ENCODE assay signal across 13 mouse cellular contexts in genomic region chr8:10644481-10644880, GRCm38 (mm10).
DNase-seq lines count a peak whose midpoint lies in the region; ATAC-seq and TF ChIP-seq lines count a peak whose summit lies in the region.
"Had no signal": no experiment of that assay in that cellular context is flagged by ENCODE, and none has a peak within 500 bp of the region (broad histone marks: within the 10 kb centered on the region; RNA-seq: fewer than 3 reads in every experiment).

No protein-coding gene starts in this region.

- H3K4me3 ChIP-seq in heart, embryonic 15.5 days, result no peak overlapping the region
- no peak overlapping the region for H3K4me3 ChIP-seq in forebrain, embryonic 12.5 days (replicated peaks)
- no peak overlapping the region for H3K4me3 ChIP-seq in hindbrain, embryonic 16.5 days (ENCODE audit: low read length)
- no peak overlapping the region for H3K4me3 ChIP-seq in stomach, postnatal 0 days (ENCODE audit: low read depth, low read length)
- H3K4me3 ChIP-seq: erythroblast, embryonic 14.5 days; limb, embryonic 15.5 days had no signal

- no peak for TF ChIP-seq CTCF in stomach, postnatal 0 days (IDR thresholded peaks at IDR 0.05; ENCODE audit: low read depth)

- no peaks in the 10 kb centered on the region for H3K9me3 ChIP-seq in heart, embryonic 15.5 days (replicated peaks)
- H3K9me3 ChIP-seq in forebrain, embryonic 12.5 days, result no peaks in the 10 kb centered on the region
- no peaks in the 10 kb centered on the region for H3K9me3 ChIP-seq in hindbrain, embryonic 16.5 days (ENCODE audit: control insufficient read depth, low read length)
- H3K9me3 ChIP-seq in stomach, postnatal 0 days (ENCODE audit: control insufficient read depth, low read length), result no peaks in the 10 kb centered on the region
- H3K9me3 ChIP-seq: limb, embryonic 15.5 days had no signal

- no peak for DNase-seq in heart, postnatal 10 days
- DNase-seq in Muller cell, postnatal 12 days (ENCODE audit: inconsistent ontology term), result peak; percentile 80
- DNase-seq in stomach, postnatal 0 days (ENCODE audit: low spot score), result no peak
- DNase-seq in adrenal gland, adult (ENCODE audit: inconsistent age in 2 of 2, low spot score in 1 of 2), result no peak
- DNase-seq: cerebellum, postnatal 14 days; lung, adult 18-20 months; lung, postnatal 4 days; right cerebral cortex, postnatal 25 days had no signal

- no peaks in the 10 kb centered on the region for H3K36me3 ChIP-seq in heart, embryonic 15.5 days
- H3K36me3 ChIP-seq in forebrain, embryonic 12.5 days (replicated peaks), result no peaks in the 10 kb centered on the region
- no peaks in the 10 kb centered on the region for H3K36me3 ChIP-seq in hindbrain, embryonic 16.5 days (ENCODE audit: control insufficient read depth, insufficient read depth, low read length)
- H3K36me3 ChIP-seq in stomach, postnatal 0 days (ENCODE audit: control insufficient read depth, insufficient read depth, low read length), result no peaks in the 10 kb centered on the region
- H3K36me3 ChIP-seq: limb, embryonic 15.5 days had no signal

- ATAC-seq in heart, embryonic 15.5 days (replicated peaks; ENCODE audit: insufficient number of reproducible peaks, insufficient read depth, low FRiP score, low read depth), result no peak
- ATAC-seq in forebrain, embryonic 12.5 days (ENCODE audit: low FRiP score), result peak; percentile 79; the same call in 1 of the 2 replicates
- ATAC-seq in hindbrain, embryonic 16.5 days, result peak; percentile 40; the same call in 1 of the 2 replicates
- ATAC-seq in stomach, postnatal 0 days (ENCODE audit: low FRiP score, low TSS enrichment), result no peak

- intact Hi-C loops in heart, postnatal 10 days (cut with DNase I), result loop anchor here (5.0 kb wide), 1 partner anchor 57 kb away; no protein-coding TSS in a partner anchor

- H3K4me2 ChIP-seq in heart, embryonic 15.5 days, result no peak overlapping the region
- H3K4me2 ChIP-seq in forebrain, embryonic 12.5 days, result no peak overlapping the region
- H3K4me2 ChIP-seq in hindbrain, embryonic 16.5 days (ENCODE audit: low read length), result no peak overlapping the region
- H3K4me2 ChIP-seq in stomach, postnatal 0 days (replicated peaks; ENCODE audit: low read depth), result no peak overlapping the region
- H3K4me2 ChIP-seq: limb, embryonic 15.5 days had no signal

- H3K27ac ChIP-seq in heart, embryonic 15.5 days, result peak overlapping the region; percentile 74
- peak overlapping the region; percentile 36; the same call in 1 of the 2 replicates for H3K27ac ChIP-seq in forebrain, embryonic 12.5 days
- no peak overlapping the region for H3K27ac ChIP-seq in hindbrain, embryonic 16.5 days (ENCODE audit: low read depth, low read length)
- no peak overlapping the region for H3K27ac ChIP-seq in stomach, postnatal 0 days (replicated peaks)
- H3K27ac ChIP-seq: limb, embryonic 15.5 days had no signal

- peaks cover 49% of the 10 kb centered on the region for H3K4me1 ChIP-seq in heart, embryonic 15.5 days (replicated peaks)
- peaks cover 9% of the 10 kb centered on the region; the same call in 1 of the 2 replicates for H3K4me1 ChIP-seq in forebrain, embryonic 12.5 days
- 0 out of 2 replicates have a peak, but pooled peaks cover 3% of the 10 kb centered on the region for H3K4me1 ChIP-seq in hindbrain, embryonic 16.5 days (ENCODE audit: control insufficient read depth, insufficient read depth, low read depth, low read length)
- H3K4me1 ChIP-seq in stomach, postnatal 0 days (replicated peaks; ENCODE audit: control insufficient read depth, insufficient read depth), result no peaks in the 10 kb centered on the region
- H3K4me1 ChIP-seq: limb, embryonic 15.5 days had no signal

- no peaks in the 10 kb centered on the region for H3K27me3 ChIP-seq in heart, embryonic 15.5 days
- peaks cover 7% of the 10 kb centered on the region; the same call in 1 of the 2 replicates for H3K27me3 ChIP-seq in forebrain, embryonic 12.5 days
- H3K27me3 ChIP-seq in hindbrain, embryonic 16.5 days (replicated peaks; ENCODE audit: control insufficient read depth, insufficient read depth, low read length), result no peaks in the 10 kb centered on the region
- no peaks in the 10 kb centered on the region for H3K27me3 ChIP-seq in stomach, postnatal 0 days (ENCODE audit: control insufficient read depth, insufficient read depth, low read length)
- H3K27me3 ChIP-seq: limb, embryonic 15.5 days had no signal

- TF ChIP-seq EP300 in stomach, postnatal 0 days (optimal IDR thresholded peaks at IDR 0.05), result no peak

- no peak overlapping the region for H3K9ac ChIP-seq in heart, embryonic 15.5 days
- no peak overlapping the region for H3K9ac ChIP-seq in forebrain, embryonic 12.5 days
- H3K9ac ChIP-seq in hindbrain, embryonic 16.5 days (ENCODE audit: low read depth, low read length), result no peak overlapping the region
- no peak overlapping the region for H3K9ac ChIP-seq in stomach, postnatal 0 days (ENCODE audit: low read length)
- H3K9ac ChIP-seq: limb, embryonic 15.5 days had no signal

- 46% methylated on average over 3 of the region's 3 CpGs for WGBS in heart, embryonic 15.5 days
- 39% methylated on average over 3 of the region's 3 CpGs for WGBS in forebrain, embryonic 12.5 days
- 47% methylated on average over 3 of the region's 3 CpGs for WGBS in hindbrain, embryonic 16.5 days
- WGBS in stomach, postnatal 0 days, result 77% methylated on average over 3 of the region's 3 CpGs

Comparison
In these comparisons a context has a peak if more than half of its experiments do, and no peak if none do; other contexts are left out.
1. ATAC-seq: peak in forebrain, embryonic 12.5 days (single experiment) and hindbrain, embryonic 16.5 days (single experiment); none in heart, embryonic 15.5 days (single experiment) and stomach, postnatal 0 days (single experiment).
2. H3K27ac ChIP-seq: peak in heart, embryonic 15.5 days (single experiment) and forebrain, embryonic 12.5 days (single experiment); none in hindbrain, embryonic 16.5 days (single experiment) and stomach, postnatal 0 days (single experiment).